Mouse (Mus musculus): ENCODE data around the gene Fat4.

Gene Fat4

GRCm38 (mm10) chr3:38967480-38967879 is 80.7 kb downstream of the Fat4 start:
- DNase-seq (ENCODE audit: low spot score): no peak

GRCm38 (mm10) chr3:38986379-38986778 is 99.6 kb downstream of the Fat4 start:
- no peak for DNase-seq (ENCODE audit: low spot score)

- DNase-seq (ENCODE audit: low spot score): no peak
Observed at GRCm38 (mm10) chr3:38989181-38989580, 102.4 kb downstream of the Fat4 start.

- no peak for DNase-seq (ENCODE audit: low spot score)
Observed at GRCm38 (mm10) chr3:39000011-39000410, 113.3 kb downstream of the Fat4 start.

GRCm38 (mm10) chr3:39010544-39010943 is 123.8 kb downstream of the Fat4 start:
- no peak for DNase-seq (ENCODE audit: low spot score)

- no peak for DNase-seq (ENCODE audit: low spot score)
Observed at GRCm38 (mm10) chr3:39017633-39018032, 130.9 kb downstream of the Fat4 start.

GRCm38 (mm10) chr3:39036113-39036512 is 149.4 kb downstream of the Fat4 start:
- DNase-seq (ENCODE audit: low spot score): no peak

GRCm38 (mm10) chr3:39046425-39046824 is 159.7 kb downstream of the Fat4 start:
- DNase-seq (ENCODE audit: low spot score): no peak

- no peak for DNase-seq (ENCODE audit: low spot score)
Observed at GRCm38 (mm10) chr3:39047621-39048303, 161.0 kb downstream of the Fat4 start.

- no peak for DNase-seq (ENCODE audit: low spot score)
Observed at GRCm38 (mm10) chr3:39048304-39048667, 161.5 kb downstream of the Fat4 start.

- DNase-seq (ENCODE audit: low spot score): no peak
Observed at GRCm38 (mm10) chr3:39050130-39050529, 163.4 kb downstream of the Fat4 start.

GRCm38 (mm10) chr3:39053072-39053471 is 166.3 kb downstream of the Fat4 start:
- DNase-seq (ENCODE audit: low spot score): no peak

All from testis, postnatal 10 days (tissue).